Mouse (Mus musculus) kidney, adult 9 months (tissue): ENCODE results near the gene Ptchd4.

ENCODE experiments used
- DNase-seq: peaks from one replicate; pipeline ENCODE4 v3.0.0; 2022

Ptchd4 gene

GRCm38 (mm10) chr17:42315669-42316611, at the start of gene Ptchd4:
Gene Ptchd4 (plus strand): TSS chr17:42315947.
- DNase-seq: no peak

- DNase-seq: no peak
Measured at GRCm38 (mm10) chr17:42276861-42277260, 38.9 kb upstream of the Ptchd4 start.

GRCm38 (mm10) chr17:42284391-42284790, 31.4 kb upstream of the Ptchd4 start:
- DNase-seq: no peak

- DNase-seq: no peak
Measured at GRCm38 (mm10) chr17:42286255-42286654, 29.5 kb upstream of the Ptchd4 start.

GRCm38 (mm10) chr17:42290341-42290740, 25.4 kb upstream of the Ptchd4 start:
- no peak for DNase-seq

GRCm38 (mm10) chr17:42291793-42292192, 24.0 kb upstream of the Ptchd4 start:
- no peak for DNase-seq

- no peak for DNase-seq
Measured at GRCm38 (mm10) chr17:42297986-42298385, 17.8 kb upstream of the Ptchd4 start.

GRCm38 (mm10) chr17:42299681-42300080, 16.1 kb upstream of the Ptchd4 start:
- no peak for DNase-seq

- DNase-seq: no peak
Measured at GRCm38 (mm10) chr17:42303062-42303577, 12.6 kb upstream of the Ptchd4 start.

GRCm38 (mm10) chr17:42304262-42304661, 11.5 kb upstream of the Ptchd4 start:
- DNase-seq: no peak

- no peak for DNase-seq
Measured at GRCm38 (mm10) chr17:42307001-42307400, 8.7 kb upstream of the Ptchd4 start.

GRCm38 (mm10) chr17:42310136-42310535, 5.6 kb upstream of the Ptchd4 start:
- no peak for DNase-seq

- DNase-seq: no peak
Measured at GRCm38 (mm10) chr17:42316612-42316982, 850 bp downstream of the Ptchd4 start.

- DNase-seq: no peak
Measured at GRCm38 (mm10) chr17:42335787-42336186, 20.0 kb downstream of the Ptchd4 start.

- DNase-seq: no peak
Measured at GRCm38 (mm10) chr17:42336571-42336970, 20.8 kb downstream of the Ptchd4 start.

- DNase-seq: no peak
Measured at GRCm38 (mm10) chr17:42346027-42346426, 30.3 kb downstream of the Ptchd4 start.

GRCm38 (mm10) chr17:42358481-42358880, 42.7 kb downstream of the Ptchd4 start:
- DNase-seq: no peak

- no peak for DNase-seq
Measured at GRCm38 (mm10) chr17:42363085-42363710, 47.5 kb downstream of the Ptchd4 start.

- no peak for DNase-seq
Measured at GRCm38 (mm10) chr17:42364716-42365115, 49.0 kb downstream of the Ptchd4 start.

- no peak for DNase-seq
Measured at GRCm38 (mm10) chr17:42374881-42375280, 59.1 kb downstream of the Ptchd4 start.

GRCm38 (mm10) chr17:42393086-42393485, 77.3 kb downstream of the Ptchd4 start:
- DNase-seq: no peak

- DNase-seq: no peak
Measured at GRCm38 (mm10) chr17:42395299-42395698, 79.6 kb downstream of the Ptchd4 start.

GRCm38 (mm10) chr17:42418449-42418848, 102.7 kb downstream of the Ptchd4 start:
- no peak for DNase-seq

GRCm38 (mm10) chr17:42427961-42428360, 112.2 kb downstream of the Ptchd4 start:
- DNase-seq: no peak
